Mouse (Mus musculus) heart, embryonic 11.5 days (tissue): ENCODE measurements at regions not wholly inside any gene's neighbourhood (a gene's known extent, or its start where the extent isn't known, plus 50 kb on each side); places are given as distances from the start of the nearest gene placed in this dataset.

ENCODE experiments used
- ATAC-seq: fragments of 200-750 bp; cut with Nextera tagmentation; replicated peaks from 2 replicates; pipeline ENCODE4 v1.8.0; 2017; ENCODE audit warnings: moderate library complexity; ENCODE audit not compliant: insufficient number of reproducible peaks, low FRiP score, low TSS enrichment
- H3K27ac ChIP-seq: fragments of 300-500 bp; sonication (generic); 2 replicates; pipeline ENCODE4 v1.5.1; 2014; ENCODE audit warnings: mild to moderate bottlenecking, low read depth, low read length
- H3K27me3 ChIP-seq: fragments of 300-500 bp; sonication (generic); 2 replicates; pipeline ENCODE4 v1.6.1; 2014; ENCODE audit warnings: mild to moderate bottlenecking, low read length, mixed read lengths; ENCODE audit not compliant: control insufficient read depth, insufficient read depth
- H3K36me3 ChIP-seq: fragments of 300-500 bp; sonication (generic); 2 replicates; pipeline ENCODE4 v1.6.1; 2014; ENCODE audit warnings: mild to moderate bottlenecking, low read length, moderate library complexity, mixed read lengths; ENCODE audit not compliant: control insufficient read depth, insufficient read depth
- H3K4me1 ChIP-seq: fragments of 300-500 bp; sonication (generic); 2 replicates; pipeline ENCODE4 v1.6.1; 2014; ENCODE audit warnings: low read length; ENCODE audit not compliant: control insufficient read depth, insufficient read depth
- H3K4me2 ChIP-seq: fragments of 300-500 bp; sonication (generic); 2 replicates; pipeline ENCODE4 v1.6.1; 2014; ENCODE audit warnings: mild to moderate bottlenecking, moderate library complexity
- H3K4me3 ChIP-seq: fragments of 300-500 bp; sonication (generic); 2 replicates; pipeline ENCODE4 v1.5.1; 2014; ENCODE audit warnings: low read depth, low read length
- H3K9ac ChIP-seq: fragments of 300-500 bp; sonication (generic); 2 replicates; pipeline ENCODE4 v1.6.1; 2014; ENCODE audit warnings: mild to moderate bottlenecking, low read depth, low read length, moderate library complexity
- H3K9me3 ChIP-seq: fragments of 300-500 bp; sonication (generic); replicated peaks from 2 replicates; pipeline ENCODE4 v1.6.1; 2016; ENCODE audit warnings: low read length; ENCODE audit not compliant: control insufficient read depth
- WGBS: fragments of 180-500 bp; shearing (Covaris S2); extraction: QIAGEN DNeasy Blood & Tissue Kit; methylation state at CpG from one replicate; pipeline ENCODE4 v1.1.7; 2014; ENCODE audit not compliant: insufficient replicate concordance; 5-methylcytosine and 5-hydroxymethylcytosine counted together

DNA sequence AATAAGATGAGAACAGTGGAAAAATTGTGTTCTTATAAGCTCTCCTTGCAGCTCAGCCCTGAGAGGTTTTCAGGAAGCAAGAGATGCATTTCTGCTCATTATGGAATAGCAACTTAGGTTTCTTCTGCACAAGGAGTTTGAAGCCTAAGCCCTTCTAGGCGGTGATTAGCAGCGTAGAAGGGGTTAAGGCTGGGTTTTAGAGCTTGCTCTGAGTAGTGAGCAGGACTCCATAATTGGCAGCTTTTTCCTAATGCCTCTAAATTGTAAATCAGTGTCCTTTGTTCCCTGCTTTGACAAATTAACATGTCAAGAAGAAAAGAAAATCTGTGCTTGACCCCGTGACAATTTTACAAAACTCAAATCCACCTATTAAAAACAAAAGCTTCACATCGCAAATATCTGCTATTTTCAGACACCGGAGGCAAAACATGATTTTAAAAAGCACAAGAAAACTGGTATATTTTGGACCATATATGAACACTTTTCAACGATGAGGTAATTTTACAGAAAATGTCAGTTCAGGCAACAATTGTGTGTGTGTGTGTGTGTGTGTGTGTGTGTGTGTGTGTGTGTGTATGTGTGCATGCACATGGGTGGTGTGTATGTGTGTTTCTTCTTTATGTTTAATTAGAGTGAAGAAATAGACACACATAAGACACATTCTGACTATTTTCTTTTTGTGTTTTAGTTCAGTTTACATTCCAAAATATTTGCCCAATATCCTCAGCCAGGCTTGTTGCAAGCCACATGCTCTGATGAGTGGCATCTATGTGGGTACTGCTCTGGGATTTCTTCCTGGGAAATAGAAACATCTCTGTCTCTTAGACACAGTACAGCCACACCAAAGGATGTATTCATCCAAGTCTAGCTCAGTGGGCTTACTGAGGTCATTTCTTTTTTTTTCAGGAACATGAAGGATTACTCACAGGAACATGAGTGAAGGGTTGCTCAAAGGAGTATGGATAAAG, 804.3 kb downstream of the Tmem132b start:
- no peaks in the 10 kb centered on the region for H3K27me3 ChIP-seq
- no peak overlapping the region for H3K9ac ChIP-seq
- H3K9me3 ChIP-seq = no peaks in the 10 kb centered on the region
- WGBS = 63% methylated on average over 6 of the region's 6 CpGs
- no peak for ATAC-seq
- H3K4me1 ChIP-seq = no peaks in the 10 kb centered on the region
- H3K36me3 ChIP-seq = no peaks in the 10 kb centered on the region
- H3K27ac ChIP-seq = no peak overlapping the region
- H3K4me3 ChIP-seq = no peak overlapping the region
- H3K4me2 ChIP-seq = no peak overlapping the region

DNA sequence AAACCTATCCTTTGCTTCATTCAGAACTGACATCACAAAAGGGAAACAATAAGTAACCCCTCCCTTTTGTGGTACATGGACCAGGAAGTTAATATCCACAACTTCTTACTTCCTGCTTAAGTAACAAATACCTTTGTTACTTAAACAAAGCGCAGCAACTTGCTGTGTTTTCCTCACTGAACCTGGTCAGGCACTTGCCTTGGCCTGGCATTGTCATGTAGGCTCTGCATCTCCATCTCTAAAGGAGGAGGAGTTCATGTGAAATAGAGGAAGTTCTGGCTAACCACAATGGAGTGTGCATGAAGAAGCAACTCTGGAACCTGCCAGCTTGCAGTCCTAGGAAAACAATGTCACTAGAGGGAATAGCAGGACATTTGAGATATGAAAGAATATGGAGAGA, 806.3 kb downstream of the Tmem132b start:
- Histone ChIP-seq H3K27me3 (no peaks in the 10 kb centered on the region), H3K4me2 (no peak overlapping the region), H3K9ac (no peak overlapping the region), H3K9me3 (no peaks in the 10 kb centered on the region), H3K36me3 (no peaks in the 10 kb centered on the region), H3K27ac (no peak overlapping the region), H3K4me3 (no peak overlapping the region), H3K4me1 (no peaks in the 10 kb centered on the region)
- ATAC-seq = no peak
- 74% methylated on average over 1 of the region's 1 CpGs for WGBS

DNA sequence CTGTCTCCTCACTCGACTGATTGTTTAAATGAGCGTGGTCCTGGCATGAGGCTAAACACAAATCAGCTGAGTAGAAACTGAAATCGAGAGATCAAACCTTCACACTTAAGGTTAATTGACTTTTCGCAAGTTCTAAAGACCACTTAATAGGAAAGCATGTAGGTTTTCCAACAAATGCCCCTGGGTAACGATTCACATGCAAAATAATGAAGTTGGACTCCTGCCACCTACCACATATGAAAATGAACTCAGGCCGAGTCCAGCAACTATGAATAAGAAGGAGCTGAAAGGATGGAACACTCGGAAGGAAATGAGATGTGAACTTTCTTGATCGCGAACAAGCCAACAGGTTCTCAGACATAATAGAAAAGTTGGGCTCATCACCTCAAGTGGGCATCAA, 812.0 kb downstream of the Tmem132b start:
- no peaks in the 10 kb centered on the region for H3K27me3 ChIP-seq
- no peak overlapping the region for H3K4me3 ChIP-seq
- H3K36me3 ChIP-seq = no peaks in the 10 kb centered on the region
- no peak overlapping the region for H3K27ac ChIP-seq
- no peak overlapping the region for H3K4me2 ChIP-seq
- no peak overlapping the region for H3K9ac ChIP-seq
- ATAC-seq = no peak
- H3K9me3 ChIP-seq = peaks cover 2% of the 10 kb centered on the region; the same call in 1 of the 2 replicates
- H3K4me1 ChIP-seq = no peaks in the 10 kb centered on the region
- WGBS = 82% methylated on average over 9 of the region's 9 CpGs

DNA sequence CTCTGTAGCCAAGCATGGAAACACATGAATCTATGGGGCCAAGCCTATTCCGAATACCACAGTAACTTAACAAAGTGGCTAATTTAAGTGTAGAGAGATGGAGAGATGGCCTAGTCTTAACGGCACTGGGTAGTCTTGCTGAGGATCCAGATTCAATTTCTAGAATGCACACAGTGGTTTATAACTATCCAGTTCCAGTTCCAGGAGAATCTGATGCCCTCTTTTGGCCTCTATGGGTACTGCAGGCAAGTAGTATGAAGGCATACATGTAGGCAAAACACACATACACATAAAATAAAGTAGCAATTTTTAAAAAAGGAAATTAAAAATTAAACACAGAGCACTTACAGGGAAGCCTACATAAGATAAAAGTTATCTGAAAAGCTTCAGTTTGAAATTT, 819.4 kb downstream of the Tmem132b start:
- 86% methylated on average over 2 of the region's 2 CpGs for WGBS
- Histone ChIP-seq H3K9me3 (0 out of 2 replicates have a peak, but pooled peaks cover 2% of the 10 kb centered on the region), H3K9ac (no peak overlapping the region), H3K27me3 (no peaks in the 10 kb centered on the region), H3K36me3 (no peaks in the 10 kb centered on the region), H3K4me3 (no peak overlapping the region), H3K4me2 (no peak overlapping the region), H3K4me1 (no peaks in the 10 kb centered on the region), H3K27ac (no peak overlapping the region)
- ATAC-seq = no peak

DNA sequence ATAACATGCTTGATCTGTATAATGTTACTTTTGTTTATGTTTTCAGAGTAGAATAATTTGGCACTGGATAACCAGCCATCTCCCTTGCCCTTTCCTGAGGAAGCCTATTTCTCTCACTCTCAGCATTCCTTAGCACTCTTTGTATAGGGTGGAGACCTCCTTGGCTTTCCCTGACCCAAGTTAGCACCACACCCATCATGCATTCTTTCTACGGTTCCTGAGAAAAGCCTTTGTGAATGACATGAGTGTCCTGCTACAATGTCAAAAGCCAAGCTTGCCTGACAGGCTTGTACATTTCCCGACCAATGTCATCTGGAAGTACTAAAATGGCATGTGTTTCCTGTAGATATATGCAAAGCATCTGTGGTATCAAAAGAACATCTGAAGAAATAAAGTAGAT, 837.9 kb downstream of the Tmem132b start:
- Histone ChIP-seq H3K4me3 (no peak overlapping the region), H3K9ac (no peak overlapping the region), H3K36me3 (no peaks in the 10 kb centered on the region), H3K27me3 (no peaks in the 10 kb centered on the region), H3K9me3 (peaks cover 2% of the 10 kb centered on the region; the same call in 1 of the 2 replicates), H3K4me2 (no peak overlapping the region), H3K4me1 (no peaks in the 10 kb centered on the region), H3K27ac (no peak overlapping the region)
- no peak for ATAC-seq
- 86% methylated on average over 2 of the region's 2 CpGs for WGBS

DNA sequence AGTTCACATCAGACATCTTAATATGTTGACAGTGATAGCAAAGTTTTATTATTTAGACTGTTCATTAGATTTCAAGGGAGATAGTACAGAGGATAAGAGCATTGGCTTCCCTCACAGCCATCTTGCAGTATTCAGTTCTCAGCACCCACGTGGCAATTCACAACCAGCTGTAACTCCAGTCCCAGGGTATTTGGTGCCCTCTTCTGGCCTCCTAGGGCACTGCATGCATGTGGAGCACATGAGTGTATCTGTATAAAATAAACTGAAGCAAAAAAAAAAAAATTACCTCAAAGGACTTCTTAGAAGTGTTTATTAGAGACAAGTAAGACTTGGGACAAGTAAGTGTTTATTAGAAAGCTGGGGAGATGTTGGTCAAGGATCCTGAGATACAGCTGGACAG, 849.3 kb upstream of the Tmem132c start:
- H3K4me3 ChIP-seq = no peak overlapping the region
- 35% methylated on average over 1 of the region's 1 CpGs for WGBS
- ATAC-seq = no peak
- no peak overlapping the region for H3K27ac ChIP-seq
- H3K4me1 ChIP-seq = no peaks in the 10 kb centered on the region
- H3K27me3 ChIP-seq = no peaks in the 10 kb centered on the region
- no peaks in the 10 kb centered on the region for H3K9me3 ChIP-seq
- no peaks in the 10 kb centered on the region for H3K36me3 ChIP-seq
- H3K4me2 ChIP-seq = no peak overlapping the region
- no peak overlapping the region for H3K9ac ChIP-seq

DNA sequence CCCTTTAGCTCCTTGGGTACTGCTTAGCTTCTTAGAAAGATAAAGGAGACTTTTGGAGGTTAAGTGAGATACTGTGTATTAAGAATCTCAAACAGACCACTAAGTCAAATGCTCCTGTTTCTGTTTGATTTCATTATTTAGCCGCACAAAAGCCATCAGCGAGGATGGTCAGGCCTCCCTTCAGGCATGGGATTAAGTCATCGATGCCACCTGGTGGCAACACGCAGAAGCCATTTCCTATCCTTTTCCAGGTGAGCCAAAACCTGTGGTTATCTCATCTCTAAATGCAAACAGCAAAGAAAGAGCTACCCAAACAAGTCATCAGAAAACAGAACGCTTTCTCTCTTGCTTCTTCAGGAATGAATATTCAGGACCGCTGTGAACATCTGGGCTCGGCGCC, 846.3 kb upstream of the Tmem132c start:
- H3K36me3 ChIP-seq = no peaks in the 10 kb centered on the region
- H3K27ac ChIP-seq = no peak overlapping the region
- H3K4me1 ChIP-seq = no peaks in the 10 kb centered on the region
- no peak overlapping the region for H3K9ac ChIP-seq
- no peaks in the 10 kb centered on the region for H3K9me3 ChIP-seq
- no peak overlapping the region for H3K4me3 ChIP-seq
- no peak overlapping the region for H3K4me2 ChIP-seq
- H3K27me3 ChIP-seq = no peaks in the 10 kb centered on the region
- ATAC-seq = no peak
- 43% methylated on average over 8 of the region's 8 CpGs for WGBS

DNA sequence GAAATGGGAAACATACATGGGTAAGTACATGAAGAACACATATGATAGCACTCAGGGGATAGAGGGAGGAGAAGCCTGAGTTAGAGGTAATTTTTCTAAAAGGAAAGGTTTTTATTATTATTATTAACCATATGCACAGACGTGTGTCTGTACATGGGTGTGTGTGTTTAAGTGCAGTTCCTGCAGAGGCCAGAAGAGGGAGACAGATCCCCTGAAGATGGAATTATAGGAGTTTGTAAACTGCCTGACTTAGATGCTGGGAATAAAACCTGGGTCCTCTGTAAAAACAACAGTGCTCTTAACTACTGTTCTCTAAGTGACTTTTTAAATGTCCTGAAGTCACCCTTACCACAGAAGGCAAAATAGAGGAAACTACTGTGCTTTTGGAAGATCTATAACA, 809.9 kb upstream of the Tmem132c start:
- no peak overlapping the region for H3K4me3 ChIP-seq
- WGBS = 76% methylated on average over 1 of the region's 1 CpGs

DNA sequence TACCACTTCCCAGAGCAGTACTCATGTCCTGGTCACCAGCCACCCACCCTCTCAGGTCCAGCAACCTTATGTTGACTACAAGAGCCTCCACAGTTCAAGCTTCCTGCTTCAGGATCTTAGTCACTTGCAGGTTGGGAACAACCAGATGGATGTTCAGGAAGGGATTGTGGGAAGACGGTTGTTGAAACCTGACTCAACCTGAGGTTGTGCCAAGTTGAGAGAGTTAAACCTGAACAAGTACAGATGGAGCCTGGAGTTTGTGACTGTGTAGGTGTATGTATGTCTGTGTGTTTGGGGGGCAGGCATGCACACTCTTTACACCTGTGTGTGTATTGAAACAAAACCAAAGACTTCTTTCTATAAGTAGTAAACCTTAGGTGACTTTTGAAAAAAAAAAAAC, 802.9 kb upstream of the Tmem132c start:
- Histone ChIP-seq H3K9ac (no peak overlapping the region), H3K27me3 (no peaks in the 10 kb centered on the region), H3K4me3 (no peak overlapping the region), H3K27ac (no peak overlapping the region), H3K4me2 (no peak overlapping the region), H3K36me3 (no peaks in the 10 kb centered on the region), H3K4me1 (no peaks in the 10 kb centered on the region), H3K9me3 (no peaks in the 10 kb centered on the region)
- ATAC-seq = no peak
- WGBS = 90% methylated on average over 1 of the region's 1 CpGs

More for the DNA sequence above, 809.9 kb upstream of the Tmem132c start:
- Histone ChIP-seq H3K9me3 (no peaks in the 10 kb centered on the region), H3K9ac (no peak overlapping the region), H3K4me2 (no peak overlapping the region), H3K4me1 (no peaks in the 10 kb centered on the region), H3K27ac (no peak overlapping the region), H3K36me3 (no peaks in the 10 kb centered on the region), H3K27me3 (no peaks in the 10 kb centered on the region)
- ATAC-seq = no peak
